Mouse (Mus musculus) limb, embryonic 15.5 days (tissue): Measurements from ENCODE around the gene Scpep1. TPM values are rescaled to one million over a fixed set of nuclear protein-coding genes. Genes with fewer than 3 reads are reported as not detected.
"Not testable (repeated sequence)": the region's sequence is repeated elsewhere in the genome, so short reads cannot be mapped to it uniquely, and the experiment has no call there.

Source experiments
- ATAC-seq: fragments of 200-750 bp; cut with Nextera tagmentation; 2 replicates; pipeline ENCODE4 v1.8.0; 2017; ENCODE audit warnings: low read depth, moderate TSS enrichment; ENCODE audit not compliant: insufficient number of reproducible peaks, low FRiP score, low TSS enrichment
- H3K27ac ChIP-seq: fragments of 300-500 bp; sonication (generic); 2 replicates; pipeline ENCODE4 v1.5.1; 2015; ENCODE audit warnings: moderate library complexity, mild to moderate bottlenecking, inconsistent platforms
- H3K27me3 ChIP-seq: fragments of 300-500 bp; sonication (generic); 2 replicates; pipeline ENCODE4 v1.6.1; 2015; ENCODE audit warnings: inconsistent platforms
- H3K36me3 ChIP-seq: fragments of 300-500 bp; sonication (generic); 2 replicates; pipeline ENCODE4 v1.6.1; 2015; ENCODE audit warnings: inconsistent platforms
- H3K4me1 ChIP-seq: fragments of 300-500 bp; sonication (generic); 2 replicates; pipeline ENCODE4 v1.6.1; 2015; ENCODE audit warnings: inconsistent platforms
- H3K4me2 ChIP-seq: fragments of 300-500 bp; sonication (generic); 2 replicates; pipeline ENCODE4 v1.6.1; 2015; ENCODE audit warnings: mild to moderate bottlenecking, inconsistent platforms
- H3K4me3 ChIP-seq: fragments of 300-500 bp; sonication (generic); 2 replicates; pipeline ENCODE4 v1.5.1; 2015; ENCODE audit warnings: mild to moderate bottlenecking, inconsistent platforms
- H3K9ac ChIP-seq: fragments of 300-500 bp; sonication (generic); 2 replicates; pipeline ENCODE4 v1.6.1; 2015; ENCODE audit warnings: inconsistent platforms
- H3K9me3 ChIP-seq: fragments of 300-500 bp; sonication (generic); 2 replicates; pipeline ENCODE4 v1.6.1; 2016; ENCODE audit warnings: inconsistent platforms
- WGBS: fragments of 180-500 bp; shearing (Covaris S2); methylation state at CpG from one replicate; pipeline ENCODE4 v1.1.7; 2015; 5-methylcytosine and 5-hydroxymethylcytosine counted together
- polyA plus RNA-seq: library from polyadenylated mRNA; unstranded; fragments of >200 nt; fragmentation: Nextera tagmentation; extraction: Ambion mirVana; gene quantifications from 2 replicates; pipeline ENCODE4 v1.2.1, GENCODE M21; 2015

Gene Scpep1
- polyA plus RNA-seq, 1 experiment from 2014 or later: 116 TPM

- Histone ChIP-seq H3K27ac (no peak overlapping the region), H3K9ac (no peak overlapping the region), H3K4me1 (peaks cover 3% of the 10 kb centered on the region; the same call in 1 of the 2 replicates), H3K27me3 (no peaks in the 10 kb centered on the region), H3K4me2 (no peak overlapping the region), H3K9me3 (no peaks in the 10 kb centered on the region), H3K36me3 (no peaks in the 10 kb centered on the region), H3K4me3 (no peak overlapping the region)
- no peak for ATAC-seq
- WGBS: 34% methylated on average over 2 of the region's 2 CpGs
Measured at GRCm38 (mm10) chr11:88905621-88906020, 49.6 kb downstream of the Scpep1 start.

- ATAC-seq: no peak
- Histone ChIP-seq H3K27ac (no peak overlapping the region), H3K9me3 (no peaks in the 10 kb centered on the region), H3K36me3 (no peaks in the 10 kb centered on the region), H3K4me3 (no peak overlapping the region), H3K27me3 (no peaks in the 10 kb centered on the region), H3K4me2 (no peak overlapping the region), H3K4me1 (peaks cover 3% of the 10 kb centered on the region; the same call in 1 of the 2 replicates), H3K9ac (no peak overlapping the region)
- 62% methylated on average over 2 of the region's 2 CpGs for WGBS
Measured at GRCm38 (mm10) chr11:88904080-88904479, 51.2 kb downstream of the Scpep1 start.

- H3K4me2 ChIP-seq: no peak overlapping the region
- no peaks in the 10 kb centered on the region for H3K9me3 ChIP-seq
- peaks cover 7% of the 10 kb centered on the region for H3K4me1 ChIP-seq
- no peaks in the 10 kb centered on the region for H3K27me3 ChIP-seq
- ATAC-seq: no peak
- no peak overlapping the region for H3K9ac ChIP-seq
- no peak overlapping the region for H3K4me3 ChIP-seq
- WGBS: 79% methylated on average over 6 of the region's 6 CpGs
- no peaks in the 10 kb centered on the region for H3K36me3 ChIP-seq
- no peak overlapping the region for H3K27ac ChIP-seq
Measured at GRCm38 (mm10) chr11:88902762-88903161, 52.5 kb downstream of the Scpep1 start.

- Histone ChIP-seq H3K4me1 (peaks cover 13% of the 10 kb centered on the region), H3K4me3 (no peak overlapping the region), H3K27ac (no peak overlapping the region), H3K36me3 (no peaks in the 10 kb centered on the region), H3K9me3 (no peaks in the 10 kb centered on the region), H3K27me3 (no peaks in the 10 kb centered on the region), H3K9ac (no peak overlapping the region), H3K4me2 (no peak overlapping the region)
- ATAC-seq: no peak
- WGBS: 62% methylated on average over 7 of the region's 7 CpGs
Measured at GRCm38 (mm10) chr11:88901341-88901802, 53.9 kb downstream of the Scpep1 start.

GRCm38 (mm10) chr11:88899561-88899960, 55.7 kb downstream of the Scpep1 start:
- no peak overlapping the region for H3K4me2 ChIP-seq
- WGBS: 84% methylated on average over 6 of the region's 6 CpGs
- no peak overlapping the region for H3K4me3 ChIP-seq
- H3K27ac ChIP-seq: no peak overlapping the region
- no peaks in the 10 kb centered on the region for H3K36me3 ChIP-seq
- no peak overlapping the region for H3K9ac ChIP-seq
- H3K27me3 ChIP-seq: no peaks in the 10 kb centered on the region
- no peak for ATAC-seq
- peaks cover 13% of the 10 kb centered on the region for H3K4me1 ChIP-seq
- H3K9me3 ChIP-seq: no peaks in the 10 kb centered on the region

- 67% methylated on average over 4 of the region's 4 CpGs for WGBS
- H3K27me3 ChIP-seq: no peaks in the 10 kb centered on the region
- no peak overlapping the region for H3K27ac ChIP-seq
- no peak for ATAC-seq
- H3K9ac ChIP-seq: no peak overlapping the region
- no peaks in the 10 kb centered on the region for H3K36me3 ChIP-seq
- H3K4me3 ChIP-seq: no peak overlapping the region
- H3K4me1 ChIP-seq: peaks cover 13% of the 10 kb centered on the region
- H3K9me3 ChIP-seq: no peaks in the 10 kb centered on the region
- no peak overlapping the region for H3K4me2 ChIP-seq
Measured at GRCm38 (mm10) chr11:88898380-88898763, 56.9 kb downstream of the Scpep1 start.

- peaks cover 13% of the 10 kb centered on the region for H3K4me1 ChIP-seq
- H3K36me3 ChIP-seq: no peaks in the 10 kb centered on the region
- peak overlapping the region; percentile 64 for H3K27ac ChIP-seq
- no peak overlapping the region for H3K9ac ChIP-seq
- no peak; the same call in 1 of the 2 replicates for ATAC-seq
- H3K27me3 ChIP-seq: no peaks in the 10 kb centered on the region
- peak overlapping the region; percentile 26 for H3K4me3 ChIP-seq
- H3K9me3 ChIP-seq: no peaks in the 10 kb centered on the region
- WGBS: 21% methylated on average over 15 of the region's 15 CpGs
- H3K4me2 ChIP-seq: peak overlapping the region; percentile 40
Measured at GRCm38 (mm10) chr11:88897624-88898379, 57.5 kb downstream of the Scpep1 start.

- not testable (repeated sequence) for H3K27ac ChIP-seq, H3K27me3 ChIP-seq, H3K9me3 ChIP-seq, ATAC-seq, H3K36me3 ChIP-seq, H3K4me2 ChIP-seq, H3K9ac ChIP-seq
- Histone ChIP-seq H3K4me3 (peak overlapping the region; percentile 33), H3K4me1 (peaks cover 10% of the 10 kb centered on the region)
- 36% methylated on average over 39 of the region's 39 CpGs for WGBS
Measured at GRCm38 (mm10) chr11:88895800-88896232, 59.4 kb downstream of the Scpep1 start.

GRCm38 (mm10) chr11:88895235-88895634, 60.0 kb downstream of the Scpep1 start:
- ATAC-seq, H3K36me3 ChIP-seq, H3K9me3 ChIP-seq, H3K4me3 ChIP-seq, H3K9ac ChIP-seq, H3K4me2 ChIP-seq, H3K27ac ChIP-seq, H3K27me3 ChIP-seq: not testable (repeated sequence)
- peaks cover 10% of the 10 kb centered on the region for H3K4me1 ChIP-seq
- WGBS: 37% methylated on average over 16 of the region's 20 CpGs

- not testable (repeated sequence) for H3K4me2 ChIP-seq, H3K4me3 ChIP-seq, ATAC-seq, H3K27me3 ChIP-seq, H3K27ac ChIP-seq, H3K9me3 ChIP-seq, H3K9ac ChIP-seq, H3K36me3 ChIP-seq
- 92% methylated on average over 11 of the region's 14 CpGs for WGBS
- H3K4me1 ChIP-seq: peaks cover 10% of the 10 kb centered on the region
Measured at GRCm38 (mm10) chr11:88894279-88894678, 61.0 kb downstream of the Scpep1 start.

GRCm38 (mm10) chr11:88893501-88893900, 61.8 kb downstream of the Scpep1 start:
- H3K27ac ChIP-seq, H3K36me3 ChIP-seq, H3K9me3 ChIP-seq, H3K9ac ChIP-seq, H3K4me2 ChIP-seq, ATAC-seq, H3K4me3 ChIP-seq, H3K27me3 ChIP-seq: not testable (repeated sequence)
- H3K4me1 ChIP-seq: peaks cover 10% of the 10 kb centered on the region
- 75% methylated on average over 3 of the region's 8 CpGs for WGBS

GRCm38 (mm10) chr11:88892789-88893188, 62.5 kb downstream of the Scpep1 start:
- H3K9me3 ChIP-seq, ATAC-seq, H3K27ac ChIP-seq, H3K27me3 ChIP-seq, H3K4me3 ChIP-seq, H3K4me2 ChIP-seq, H3K4me1 ChIP-seq, H3K36me3 ChIP-seq, H3K9ac ChIP-seq: not testable (repeated sequence)
- WGBS: 95% methylated on average over 23 of the region's 24 CpGs
